Mouse (Mus musculus) cortical plate, adult 2 months (tissue): Measurements from ENCODE around the gene Aaed1.

Source experiments
- CTCF ChIP-seq: fragments of 200-500 bp; IDR thresholded peaks from 2 replicates; pipeline ENCODE4 v1.5.1; 2011; ENCODE audit warnings: mild to moderate bottlenecking, control low read depth, low read length; ENCODE audit not compliant: insufficient read depth; ENCODE audit errors: extremely low read depth
- POLR2A ChIP-seq: fragments of 200-500 bp; IDR thresholded peaks from 2 replicates; pipeline ENCODE4 v1.6.1; 2011; ENCODE audit warnings: mild to moderate bottlenecking, low read length, control low read depth; ENCODE audit not compliant: insufficient read depth; ENCODE audit errors: extremely low read depth

DNA sequence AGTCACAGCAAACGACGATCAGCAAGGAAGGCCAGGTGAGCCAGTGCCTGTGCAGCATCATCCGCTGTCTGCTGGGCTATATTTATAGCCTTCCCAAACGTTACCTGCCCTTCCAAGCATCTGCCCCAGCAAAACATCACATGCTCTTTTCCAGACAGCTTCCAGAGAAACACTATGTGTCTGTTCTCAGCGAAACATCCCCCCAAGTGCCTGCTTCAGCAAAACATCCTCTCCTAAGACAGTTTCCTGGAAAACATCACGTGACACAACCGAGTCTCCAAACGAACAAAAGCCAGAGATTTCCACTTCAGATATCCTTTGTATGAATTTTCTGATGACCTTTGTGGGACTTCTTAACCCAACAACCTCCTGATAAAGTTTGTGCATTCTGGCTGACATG lies 7.8 kb upstream of the Aaed1 start:
- TF ChIP-seq POLR2A (no peak), CTCF (no peak)
